Mouse (Mus musculus) layer of hippocampus, postnatal 25 days (tissue): ENCODE measurements around the gene Efcab11. TPM values are rescaled to one million over a fixed set of nuclear protein-coding genes. Genes with fewer than 3 reads are reported as not detected.

Experiments
- DNase-seq, 2 experiments: peaks; one replicate each; pipeline ENCODE4 v3.0.0; 2022; ENCODE audit warnings: mixed read lengths in 2 of 2, low spot score in 1 of 2; ENCODE audit errors: extremely low spot score in 1 of 2
- total RNA-seq, 2 experiments: library from RNA; stranded (reverse); gene quantifications; 2 replicates each; pipeline ENCODE4 v1.2.3; 2021

Efcab11 gene
- total RNA-seq, 2 experiments from 2014 or later: 0.26 to 0.27 TPM

- no peak for DNase-seq
Measured at GRCm38 (mm10) chr12:99699379-99700023, 184.7 kb downstream of the Efcab11 start.

GRCm38 (mm10) chr12:99694066-99694465 is 190.2 kb downstream of the Efcab11 start:
- no peak for DNase-seq

GRCm38 (mm10) chr12:99686418-99686992 is 197.7 kb downstream of the Efcab11 start:
- no peak for DNase-seq

GRCm38 (mm10) chr12:99685451-99686100 is 198.7 kb downstream of the Efcab11 start:
- DNase-seq: no peak

- no peak for DNase-seq
Measured at GRCm38 (mm10) chr12:99681681-99682080, 202.6 kb downstream of the Efcab11 start.

GRCm38 (mm10) chr12:99671866-99672191 is 212.4 kb downstream of the Efcab11 start:
- no peak for DNase-seq

GRCm38 (mm10) chr12:99671162-99671865 is 212.9 kb downstream of the Efcab11 start:
- no peak for DNase-seq

- DNase-seq: no peak
Measured at GRCm38 (mm10) chr12:99670762-99671152, 213.5 kb downstream of the Efcab11 start.

- no peak for DNase-seq
Measured at GRCm38 (mm10) chr12:99669976-99670761, 214.1 kb downstream of the Efcab11 start.

- DNase-seq: peak in 1 of 2 experiments; percentile 10
Measured at GRCm38 (mm10) chr12:99654991-99655880, 229.0 kb downstream of the Efcab11 start.

- DNase-seq: no peak
Measured at GRCm38 (mm10) chr12:99652459-99652858, 231.8 kb downstream of the Efcab11 start.

- DNase-seq: no peak
Measured at GRCm38 (mm10) chr12:99649732-99650131, 234.5 kb downstream of the Efcab11 start.

- DNase-seq: no peak
Measured at GRCm38 (mm10) chr12:99648781-99649180, 235.5 kb downstream of the Efcab11 start.

GRCm38 (mm10) chr12:99646556-99647354 is 237.5 kb downstream of the Efcab11 start:
- no peak for DNase-seq

GRCm38 (mm10) chr12:99645418-99645817 is 238.8 kb downstream of the Efcab11 start:
- DNase-seq: peak; percentile 65 to 94

- DNase-seq: no peak
Measured at GRCm38 (mm10) chr12:99644966-99645365, 239.3 kb downstream of the Efcab11 start.
